Mouse (Mus musculus) limb, embryonic 14.5 days (tissue): ENCODE results near the gene Zfand4. TPM values are rescaled to one million over a fixed set of nuclear protein-coding genes. Genes with fewer than 3 reads are reported as not detected.
"Not testable (repeated sequence)": the region's sequence is repeated elsewhere in the genome, so short reads cannot be mapped to it uniquely, and the experiment has no call there.

Experiments used
- ATAC-seq: fragments of 200-750 bp; cut with Nextera tagmentation; 2 replicates; pipeline ENCODE4 v1.8.0; 2017; ENCODE audit warnings: low read depth, moderate number of reproducible peaks, moderate TSS enrichment; ENCODE audit not compliant: low FRiP score
- DNase-seq: peaks from one replicate; pipeline ENCODE4 v3.0.0-alpha.2; 2015; ENCODE audit warnings: low spot score
- H3K27ac ChIP-seq: fragments of 300-500 bp; sonication (generic); replicated peaks from 2 replicates; pipeline ENCODE4 v1.5.1; 2014; ENCODE audit warnings: low read depth, mild to moderate bottlenecking, low read length, moderate library complexity, mixed read lengths
- H3K27me3 ChIP-seq: fragments of 300-500 bp; sonication (generic); 2 replicates; pipeline ENCODE4 v1.6.1; 2014; ENCODE audit warnings: low read length, mixed read lengths; ENCODE audit not compliant: control insufficient read depth, insufficient read depth
- H3K36me3 ChIP-seq: fragments of 300-500 bp; sonication (generic); 2 replicates; pipeline ENCODE4 v1.6.1; 2014; ENCODE audit warnings: mild to moderate bottlenecking, low read length, moderate library complexity, mixed read lengths; ENCODE audit not compliant: control insufficient read depth, insufficient read depth
- H3K4me1 ChIP-seq: fragments of 300-500 bp; sonication (generic); 2 replicates; pipeline ENCODE4 v1.6.1; 2014; ENCODE audit warnings: antibody characterized with exemption, low read length, mixed read lengths; ENCODE audit not compliant: control insufficient read depth, insufficient read depth
- H3K4me2 ChIP-seq: fragments of 300-500 bp; sonication (generic); replicated peaks from 2 replicates; pipeline ENCODE4 v1.6.1; 2014; ENCODE audit warnings: low read depth, mild to moderate bottlenecking, low read length, moderate library complexity; ENCODE audit not compliant: severe bottlenecking
- H3K4me3 ChIP-seq: fragments of 300-500 bp; sonication (generic); replicated peaks from 2 replicates; pipeline ENCODE4 v1.5.1; 2014; ENCODE audit warnings: low read length
- H3K9ac ChIP-seq: fragments of 300-500 bp; sonication (generic); 2 replicates; pipeline ENCODE4 v1.6.1; 2014; ENCODE audit warnings: mild to moderate bottlenecking, low read depth, low read length, moderate library complexity; ENCODE audit not compliant: severe bottlenecking
- H3K9me3 ChIP-seq: fragments of 300-500 bp; sonication (generic); 2 replicates; pipeline ENCODE4 v1.6.1; 2016; ENCODE audit warnings: low read length; ENCODE audit not compliant: control insufficient read depth
- POLR2A ChIP-seq: fragments of 200-500 bp; IDR thresholded peaks from 2 replicates; pipeline ENCODE4 v1.8.0; 2012; ENCODE audit warnings: inconsistent platforms, mild to moderate bottlenecking, moderate library complexity, borderline replicate concordance; ENCODE audit not compliant: insufficient read depth, insufficient read length; ENCODE audit errors: extremely low read depth
- WGBS: fragments of 180-500 bp; shearing (Covaris S2); extraction: QIAGEN DNeasy Blood & Tissue Kit; methylation state at CpG from one replicate; pipeline ENCODE4 v1.1.7; 2014; 5-methylcytosine and 5-hydroxymethylcytosine counted together
- polyA plus RNA-seq, 2 experiments: library from polyadenylated mRNA; depleted of rRNA in 1 of 2; stranded (reverse) in 1 of 2; unstranded in 1 of 2; fragments of >200 nt; fragmentation: Nextera tagmentation in 1 of 2; extraction: Ambion mirVana in 1 of 2; gene quantifications; 2 replicates each; pipeline versions ENCODE4 v1.2.1 to v1.2.3; 2012 to 2014

Zfand4 gene
- polyA plus RNA-seq, 2 experiments, result 4.7 to 6.5 TPM

- Histone ChIP-seq H3K4me2 (no peak overlapping the region), H3K27ac (no peak overlapping the region), H3K4me3 (no peak overlapping the region), H3K9ac (no peak overlapping the region), H3K4me1 (no peaks in the 10 kb centered on the region), H3K36me3 (no peaks in the 10 kb centered on the region), H3K27me3 (no peaks in the 10 kb centered on the region), H3K9me3 (no peaks in the 10 kb centered on the region)
- no peak for TF ChIP-seq POLR2A
- DNase-seq (no peak), ATAC-seq (no peak)
- 85% methylated on average over 4 of the region's 4 CpGs for WGBS
These were observed 87.5 kb downstream of the Zfand4 start for GRCm38 (mm10) chr6:116351534-116351933.

- 91% methylated on average over 1 of the region's 1 CpGs for WGBS
- Histone ChIP-seq H3K27me3 (no peaks in the 10 kb centered on the region), H3K9ac (no peak overlapping the region), H3K4me2 (no peak overlapping the region), H3K36me3 (no peaks in the 10 kb centered on the region), H3K4me1 (no peaks in the 10 kb centered on the region), H3K4me3 (no peak overlapping the region), H3K27ac (no peak overlapping the region), H3K9me3 (no peaks in the 10 kb centered on the region)
- TF ChIP-seq POLR2A, result no peak
- ATAC-seq (no peak), DNase-seq (no peak)
These were observed 89.4 kb downstream of the Zfand4 start for GRCm38 (mm10) chr6:116353428-116353827.

DNA sequence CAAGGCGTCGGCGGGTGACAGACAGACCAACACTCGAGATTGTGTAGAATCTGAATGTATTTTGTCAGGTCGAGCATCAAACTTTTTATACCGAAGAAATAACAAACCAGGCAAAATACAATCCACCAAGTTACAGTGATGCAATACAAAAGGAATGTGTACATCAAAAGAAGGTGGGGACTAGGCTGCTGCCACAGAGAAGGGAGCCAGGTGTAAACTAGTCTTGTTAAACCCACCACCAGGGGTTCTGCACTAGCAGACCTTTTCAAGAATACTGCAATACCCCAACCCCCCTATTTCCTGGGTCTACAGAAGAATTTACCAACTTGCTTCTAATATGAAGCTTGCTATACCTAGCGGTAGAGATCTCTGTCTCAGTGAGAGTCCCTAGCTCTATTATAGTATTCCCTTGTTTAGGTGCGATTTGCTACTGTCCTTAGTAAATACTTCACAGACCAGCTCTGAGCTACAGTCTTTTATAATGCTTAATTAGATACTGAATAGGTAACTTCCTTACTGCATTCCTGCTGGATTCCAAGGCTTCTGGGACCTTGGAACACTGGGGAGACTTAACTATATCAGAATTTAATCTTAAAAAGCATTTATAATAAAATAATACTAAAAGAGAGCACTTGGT is 92.4 kb downstream of the Zfand4 start:
- H3K9me3 ChIP-seq, H3K27me3 ChIP-seq, H3K9ac ChIP-seq, H3K4me1 ChIP-seq, H3K36me3 ChIP-seq, H3K4me2 ChIP-seq, H3K4me3 ChIP-seq, ATAC-seq, H3K27ac ChIP-seq, DNase-seq: not testable (repeated sequence)
- WGBS, result 65% methylated on average over 8 of the region's 8 CpGs

- DNase-seq, result no peak
- Histone ChIP-seq H3K36me3 (no peaks in the 10 kb centered on the region), H3K9me3 (no peaks in the 10 kb centered on the region), H3K4me1 (no peaks in the 10 kb centered on the region), H3K4me2 (no peak overlapping the region), H3K9ac (no peak overlapping the region), H3K27ac (no peak overlapping the region), H3K27me3 (no peaks in the 10 kb centered on the region), H3K4me3 (no peak overlapping the region)
- WGBS, result 78% methylated on average over 4 of the region's 4 CpGs
- TF ChIP-seq POLR2A, result no peak
- no peak for ATAC-seq
These were observed 92.9 kb downstream of the Zfand4 start for GRCm38 (mm10) chr6:116356948-116357325.

DNA sequence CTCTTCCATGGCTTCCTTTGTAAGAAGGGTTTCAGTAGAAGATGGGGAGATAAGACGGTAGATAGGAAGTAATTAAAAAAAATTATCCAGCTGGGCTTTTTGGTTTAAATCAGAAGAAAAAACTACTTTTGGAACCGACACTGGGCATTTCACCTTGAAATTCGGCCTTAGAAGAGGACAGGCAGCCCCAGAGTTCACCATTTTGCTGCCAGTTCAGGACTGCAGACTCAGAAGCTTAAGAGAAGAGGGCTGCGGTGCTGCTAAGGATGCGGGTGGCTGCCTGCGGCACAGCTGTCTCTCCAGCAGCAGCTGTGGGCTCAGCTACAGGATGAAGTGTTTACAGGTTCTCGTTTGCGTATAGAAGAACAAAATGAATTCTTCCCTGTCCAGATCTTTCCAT is 94.0 kb downstream of the Zfand4 start:
- Histone ChIP-seq H3K27me3 (no peaks in the 10 kb centered on the region), H3K9ac (no peak overlapping the region), H3K4me2 (no peak overlapping the region), H3K4me3 (no peak overlapping the region), H3K36me3 (no peaks in the 10 kb centered on the region), H3K27ac (no peak overlapping the region), H3K4me1 (no peaks in the 10 kb centered on the region), H3K9me3 (no peaks in the 10 kb centered on the region)
- no peak for TF ChIP-seq POLR2A
- DNase-seq (no peak), ATAC-seq (no peak)
- WGBS, result 69% methylated on average over 8 of the region's 8 CpGs

DNA sequence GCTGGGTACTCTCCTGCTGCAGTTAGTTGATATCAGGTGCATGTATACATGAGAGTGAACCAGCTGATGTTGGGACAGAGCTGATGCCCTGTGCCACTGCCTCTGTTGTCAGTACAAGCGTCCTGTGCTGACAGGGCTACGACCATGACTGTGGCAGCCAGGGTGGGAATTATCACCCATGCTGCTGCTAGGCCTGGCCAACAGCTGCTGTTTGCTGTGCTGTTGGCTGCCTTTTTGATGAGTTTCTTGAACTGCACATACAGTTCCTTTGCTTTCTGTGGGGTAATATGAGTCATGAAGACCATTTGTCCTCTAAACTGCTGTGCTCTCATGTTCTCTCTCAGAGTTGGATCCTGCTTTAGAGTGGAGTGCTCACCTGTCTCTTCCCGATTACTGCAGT is 95.2 kb downstream of the Zfand4 start:
- H3K4me2 ChIP-seq, result no peak overlapping the region
- ATAC-seq (no peak), DNase-seq (peak; percentile 14)
- WGBS, result 78% methylated on average over 3 of the region's 3 CpGs
- H3K4me1 ChIP-seq, result no peaks in the 10 kb centered on the region
- no peaks in the 10 kb centered on the region for H3K27me3 ChIP-seq
- no peaks in the 10 kb centered on the region for H3K36me3 ChIP-seq
- H3K9ac ChIP-seq, result no peak overlapping the region
- no peak overlapping the region for H3K4me3 ChIP-seq
- no peak overlapping the region for H3K27ac ChIP-seq
- no peaks in the 10 kb centered on the region for H3K9me3 ChIP-seq
- no peak for TF ChIP-seq POLR2A
